Mouse (Mus musculus) cerebellum, adult (tissue): ENCODE data around the gene Aim2.

ENCODE experiments used
- ATAC-seq: cut with Nextera tagmentation; 2 replicates; pipeline ENCODE4 v1.9.2; 2017; ENCODE audit warnings: mild to moderate bottlenecking, moderate library complexity, mixed read lengths; ENCODE audit not compliant: insufficient number of reproducible peaks, low FRiP score, low TSS enrichment

The Aim2 gene

GRCm38 (mm10) chr1:173343934-173344333, 6.7 kb upstream of the Aim2 start:
- ATAC-seq = no peak

GRCm38 (mm10) chr1:173345112-173345511, 5.6 kb upstream of the Aim2 start:
- no peak for ATAC-seq

- ATAC-seq = no peak
Measured at GRCm38 (mm10) chr1:173348527-173348926, 2.2 kb upstream of the Aim2 start.

- no peak for ATAC-seq
Measured at GRCm38 (mm10) chr1:173349192-173349591, 1.5 kb upstream of the Aim2 start.

GRCm38 (mm10) chr1:173349946-173350345, 733 bp upstream of the Aim2 start:
- ATAC-seq = no peak

- no peak for ATAC-seq
Measured at GRCm38 (mm10) chr1:173355107-173355846, 4.6 kb downstream of the Aim2 start.

GRCm38 (mm10) chr1:173356699-173357098, 6.0 kb downstream of the Aim2 start:
- ATAC-seq = no peak

- ATAC-seq = no peak
Measured at GRCm38 (mm10) chr1:173357799-173358198, 7.1 kb downstream of the Aim2 start.

GRCm38 (mm10) chr1:173359590-173360290, 9.1 kb downstream of the Aim2 start:
- ATAC-seq = peak; percentile 85

- no peak for ATAC-seq
Measured at GRCm38 (mm10) chr1:173361651-173362050, 11.0 kb downstream of the Aim2 start.

- ATAC-seq = no peak
Measured at GRCm38 (mm10) chr1:173363436-173363835, 12.8 kb downstream of the Aim2 start.

- peak; percentile 33; the same call in 1 of the 2 replicates for ATAC-seq
Measured at GRCm38 (mm10) chr1:173364125-173364800, 13.6 kb downstream of the Aim2 start.

- ATAC-seq = peak; percentile 41
Measured at GRCm38 (mm10) chr1:173365970-173366409, 15.3 kb downstream of the Aim2 start.

GRCm38 (mm10) chr1:173366701-173367355, 16.1 kb downstream of the Aim2 start:
- ATAC-seq = no peak

GRCm38 (mm10) chr1:173367356-173368046, 16.8 kb downstream of the Aim2 start, which contains the start of gene Cadm3:
Gene Cadm3, minus strand, starts transcription at chr1:173367695.
- peak; percentile 53 for ATAC-seq

- ATAC-seq = no peak
Measured at GRCm38 (mm10) chr1:173369611-173370010, 18.9 kb downstream of the Aim2 start.

- ATAC-seq = no peak
Measured at GRCm38 (mm10) chr1:173370456-173370855, 19.8 kb downstream of the Aim2 start.

GRCm38 (mm10) chr1:173371586-173371985, 20.9 kb downstream of the Aim2 start:
- ATAC-seq = peak; percentile 43; the same call in 1 of the 2 replicates

GRCm38 (mm10) chr1:173374020-173374419, 23.3 kb downstream of the Aim2 start:
- no peak for ATAC-seq
